Mouse (Mus musculus) forebrain, embryonic 14.5 days (tissue): ENCODE measurements around the gene Cox7a2l. TPM values are rescaled to one million over a fixed set of nuclear protein-coding genes. Genes with fewer than 3 reads are reported as not detected.

Experiments used
- ATAC-seq: fragments of 200-750 bp; cut with Nextera tagmentation; 2 replicates; pipeline ENCODE4 v1.8.0; 2017; ENCODE audit warnings: mild to moderate bottlenecking, moderate library complexity
- DNase-seq: peaks from one replicate; pipeline ENCODE4 v3.0.0-alpha.2; 2015; ENCODE audit warnings: low spot score
- H3K27ac ChIP-seq: fragments of 300-500 bp; sonication (generic); 2 replicates; pipeline ENCODE4 v1.5.1; 2014; ENCODE audit warnings: low read depth, mild to moderate bottlenecking, control low read depth, low read length, moderate library complexity
- H3K27me3 ChIP-seq: fragments of 300-500 bp; sonication (generic); replicated peaks from 2 replicates; pipeline ENCODE4 v1.6.1; 2014; ENCODE audit warnings: low read length, control low read depth, mixed read lengths; ENCODE audit not compliant: control insufficient read depth, insufficient read depth
- H3K36me3 ChIP-seq: fragments of 300-500 bp; sonication (generic); 2 replicates; pipeline ENCODE4 v1.6.1; 2014; ENCODE audit warnings: low read length, control low read depth; ENCODE audit not compliant: control insufficient read depth, insufficient read depth
- H3K4me1 ChIP-seq: fragments of 300-500 bp; sonication (generic); 2 replicates; pipeline ENCODE4 v1.6.1; 2014; ENCODE audit warnings: antibody characterized with exemption, low read length, control low read depth; ENCODE audit not compliant: control insufficient read depth, insufficient read depth
- H3K4me2 ChIP-seq: fragments of 300-500 bp; sonication (generic); 2 replicates; pipeline ENCODE4 v1.6.1; 2014; ENCODE audit warnings: mild to moderate bottlenecking, control low read depth, low read length
- H3K4me3 ChIP-seq: fragments of 300-500 bp; sonication (generic); 2 replicates; pipeline ENCODE4 v1.5.1; 2014; ENCODE audit warnings: low read depth, low read length, control low read depth
- H3K9ac ChIP-seq: fragments of 300-500 bp; sonication (generic); 2 replicates; pipeline ENCODE4 v1.6.1; 2014; ENCODE audit warnings: mild to moderate bottlenecking, low read length, control low read depth, moderate library complexity
- H3K9me3 ChIP-seq: fragments of 300-500 bp; sonication (generic); replicated peaks from 2 replicates; pipeline ENCODE4 v1.6.1; 2016; ENCODE audit warnings: low read length, control low read depth, mixed read lengths; ENCODE audit not compliant: control insufficient read depth
- WGBS: fragments of 180-500 bp; shearing (Covaris S2); extraction: QIAGEN DNeasy Blood & Tissue Kit; methylation state at CpG from one replicate; pipeline ENCODE4 v1.1.7; 2014; 5-methylcytosine and 5-hydroxymethylcytosine counted together
- polyA plus RNA-seq: library from polyadenylated mRNA; unstranded; fragments of >200 nt; fragmentation: Nextera tagmentation; extraction: Ambion mirVana; gene quantifications from 2 replicates; pipeline ENCODE4 v1.2.1, GENCODE M21; 2014

Cox7a2l gene
- polyA plus RNA-seq, 1 experiment from 2014 or later, result 231 TPM

DNA sequence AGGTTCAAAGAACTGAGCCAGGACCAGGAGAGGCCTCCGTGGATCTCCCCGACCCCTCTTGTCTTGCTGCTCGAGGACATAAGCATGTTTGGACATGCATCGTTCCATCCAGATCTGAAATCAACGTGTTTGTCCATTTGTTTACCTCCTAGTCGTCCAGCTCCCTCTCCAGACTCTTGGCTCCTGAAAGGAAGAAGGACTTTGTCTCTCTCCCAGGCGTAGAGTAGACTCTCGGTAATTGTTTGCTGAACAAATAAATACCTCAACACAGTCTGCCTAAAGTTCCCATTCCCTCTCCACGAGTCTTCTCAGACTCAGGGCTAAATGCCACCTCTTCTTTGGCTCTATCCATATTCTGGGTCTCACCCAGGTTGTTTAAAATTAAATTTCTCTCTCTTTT lies 16.0 kb upstream of the Cox7a2l start:
- Histone ChIP-seq H3K4me2 (no peak overlapping the region), H3K9ac (no peak overlapping the region), H3K4me3 (no peak overlapping the region), H3K9me3 (no peaks in the 10 kb centered on the region), H3K27ac (no peak overlapping the region), H3K36me3 (no peaks in the 10 kb centered on the region), H3K27me3 (no peaks in the 10 kb centered on the region), H3K4me1 (no peaks in the 10 kb centered on the region)
- 86% methylated on average over 9 of the region's 9 CpGs for WGBS
- ATAC-seq, result no peak
- no peak for DNase-seq

DNA sequence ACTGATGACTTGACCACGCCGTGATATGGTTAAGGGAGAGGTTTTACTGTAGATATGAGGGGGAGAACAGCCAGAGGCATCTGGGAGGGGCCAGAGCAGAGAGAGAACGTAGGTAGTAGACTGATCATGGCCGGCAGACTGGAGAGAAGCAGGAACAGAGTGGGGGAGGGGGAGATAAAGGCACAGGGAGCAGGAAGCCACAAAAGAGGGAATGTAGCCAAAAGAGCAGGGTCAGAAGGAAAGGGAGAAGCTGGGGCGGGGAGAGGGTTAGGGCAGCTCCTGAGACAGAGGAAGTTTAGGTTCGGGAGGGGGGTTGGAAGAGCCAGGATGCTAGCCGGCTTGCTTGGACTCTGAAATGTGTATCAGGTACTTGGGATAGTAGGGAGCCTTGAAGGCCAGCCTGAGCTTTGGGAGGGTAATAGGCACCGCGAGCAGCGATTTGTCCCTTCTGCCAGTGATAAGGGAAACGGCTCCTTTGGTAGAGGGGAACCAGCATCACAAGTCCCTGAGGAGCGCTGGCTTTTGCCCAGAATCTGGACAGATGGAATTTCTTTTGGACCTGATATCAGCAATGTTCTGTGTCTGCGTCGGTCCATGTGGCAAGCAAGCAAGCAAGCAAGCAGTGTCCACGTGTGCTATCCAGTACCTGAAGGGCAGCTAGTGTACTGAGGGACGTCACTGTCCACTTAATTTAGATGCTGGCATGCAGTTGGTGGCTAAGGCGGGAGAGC lies 10.7 kb upstream of the Cox7a2l start:
- H3K9ac ChIP-seq, result peak overlapping the region; percentile 35
- H3K36me3 ChIP-seq, result no peaks in the 10 kb centered on the region
- peaks cover 23% of the 10 kb centered on the region for H3K4me1 ChIP-seq
- peak overlapping the region; percentile 38; the same call in 1 of the 2 replicates for H3K4me2 ChIP-seq
- H3K27me3 ChIP-seq, result no peaks in the 10 kb centered on the region; the same call in 1 of the 2 replicates
- no peak overlapping the region for H3K4me3 ChIP-seq
- no peak overlapping the region for H3K27ac ChIP-seq
- ATAC-seq (peak; percentile 49; the same call in 1 of the 2 replicates), DNase-seq (peak; percentile 43)
- WGBS, result 25% methylated on average over 17 of the region's 17 CpGs
- H3K9me3 ChIP-seq, result no peaks in the 10 kb centered on the region

DNA sequence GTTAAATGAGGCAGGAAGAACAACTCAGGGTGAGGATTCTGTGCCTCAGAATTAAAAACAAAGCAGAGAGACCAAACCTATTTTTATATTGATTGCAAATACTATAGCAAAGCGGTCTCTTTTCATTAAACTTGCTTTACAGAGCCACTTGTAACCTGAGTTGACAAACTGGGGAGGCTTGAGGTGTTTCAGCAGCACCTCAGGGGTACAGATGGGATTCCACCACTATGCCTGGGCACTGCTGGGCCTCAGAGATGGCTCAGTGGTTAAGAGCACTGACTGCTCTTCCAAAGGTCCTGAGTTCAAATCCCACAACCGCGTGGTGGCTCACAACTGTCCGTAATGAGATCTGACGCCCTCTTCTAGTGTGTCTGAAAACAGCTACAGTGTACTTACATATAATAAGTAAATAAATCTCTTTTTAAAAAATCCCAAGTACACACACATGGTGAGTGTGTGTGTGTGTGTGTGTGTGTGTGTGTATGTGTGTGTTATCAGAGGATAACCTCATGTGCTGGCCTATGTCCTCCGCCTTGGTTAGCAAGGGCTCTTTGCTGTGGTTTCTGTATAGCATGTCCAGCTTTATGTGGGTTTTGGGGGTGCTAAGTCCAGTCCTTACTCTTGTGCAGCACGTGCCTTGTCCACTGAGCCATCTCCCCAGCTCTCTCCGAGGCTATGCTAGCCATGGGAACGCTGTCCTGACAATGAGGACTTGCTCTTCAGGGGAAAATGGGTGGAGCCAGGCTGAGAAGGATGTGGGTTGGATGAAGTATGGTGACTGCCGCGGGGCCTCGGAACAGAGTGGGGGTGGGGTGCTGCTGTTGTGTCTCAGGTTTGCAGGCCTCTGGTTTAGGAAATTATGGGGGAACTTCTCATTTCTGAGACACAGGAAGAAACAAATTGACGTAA lies 9.7 kb upstream of the Cox7a2l start:
- Histone ChIP-seq H3K9me3 (no peaks in the 10 kb centered on the region), H3K27ac (no peak overlapping the region), H3K4me1 (peaks cover 23% of the 10 kb centered on the region), H3K36me3 (no peaks in the 10 kb centered on the region), H3K9ac (peak overlapping the region; percentile 35; the same call in 1 of the 2 replicates), H3K4me3 (no peak overlapping the region), H3K4me2 (peak overlapping the region; percentile 38; the same call in 1 of the 2 replicates), H3K27me3 (no peaks in the 10 kb centered on the region; the same call in 1 of the 2 replicates)
- WGBS, result 21% methylated on average over 13 of the region's 13 CpGs
- ATAC-seq (peak; percentile 72), DNase-seq (peak; percentile 65)

GRCm38 (mm10) chr17:83526091-83526561 lies 9.0 kb upstream of the Cox7a2l start:
- H3K9ac ChIP-seq, result no peak overlapping the region
- ATAC-seq (peak; percentile 27; the same call in 1 of the 2 replicates), DNase-seq (peak; percentile 39)
- 3% methylated on average over 5 of the region's 5 CpGs for WGBS
- no peak overlapping the region for H3K4me3 ChIP-seq
- H3K9me3 ChIP-seq, result no peaks in the 10 kb centered on the region
- no peaks in the 10 kb centered on the region; the same call in 1 of the 2 replicates for H3K27me3 ChIP-seq
- H3K27ac ChIP-seq, result 0 out of 2 replicates have a peak overlapping the region, but pooled peaks have one; percentile 44
- H3K4me2 ChIP-seq, result peak overlapping the region; percentile 18; the same call in 1 of the 2 replicates
- H3K4me1 ChIP-seq, result peaks cover 23% of the 10 kb centered on the region
- no peaks in the 10 kb centered on the region for H3K36me3 ChIP-seq

DNA sequence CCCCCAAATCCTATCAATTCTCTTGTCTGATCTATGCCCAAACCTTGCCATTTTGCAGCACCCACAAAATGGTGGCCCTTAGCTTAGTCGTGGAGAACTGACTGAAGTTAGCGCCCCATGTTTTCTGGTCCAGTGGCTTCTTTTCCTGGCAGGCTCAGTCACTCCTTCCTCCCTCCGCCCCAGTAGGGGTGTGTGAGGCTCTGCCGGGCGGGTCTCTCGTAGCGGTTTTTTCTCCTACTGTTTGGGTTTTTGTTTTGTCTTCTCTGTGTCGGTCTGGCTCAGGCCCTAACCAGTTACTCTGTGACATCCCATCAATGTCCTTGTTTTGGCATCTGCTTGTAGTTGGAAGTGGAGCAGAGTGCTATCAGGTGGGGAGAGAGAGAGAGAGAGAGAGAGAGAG lies 8.5 kb upstream of the Cox7a2l start:
- ATAC-seq, result peak; percentile 29; the same call in 1 of the 2 replicates
- Histone ChIP-seq H3K9ac (no peak overlapping the region), H3K27ac (no peak overlapping the region)

GRCm38 (mm10) chr17:83524753-83525152 lies 7.6 kb upstream of the Cox7a2l start:
- no peak for ATAC-seq
- Histone ChIP-seq H3K36me3 (no peaks in the 10 kb centered on the region), H3K27me3 (no peaks in the 10 kb centered on the region; the same call in 1 of the 2 replicates), H3K4me2 (no peak overlapping the region), H3K27ac (no peak overlapping the region), H3K4me3 (no peak overlapping the region), H3K4me1 (peaks cover 23% of the 10 kb centered on the region), H3K9ac (no peak overlapping the region), H3K9me3 (no peaks in the 10 kb centered on the region)
- WGBS, result 36% methylated on average over 7 of the region's 7 CpGs
- DNase-seq, result no peak

More for the DNA sequence above, 8.5 kb upstream of the Cox7a2l start:
- H3K4me3 ChIP-seq, result no peak overlapping the region
- DNase-seq, result peak; percentile 43
- H3K4me2 ChIP-seq, result peak overlapping the region; percentile 18; the same call in 1 of the 2 replicates
- H3K4me1 ChIP-seq, result peaks cover 23% of the 10 kb centered on the region
- H3K27me3 ChIP-seq, result no peaks in the 10 kb centered on the region; the same call in 1 of the 2 replicates
- no peaks in the 10 kb centered on the region for H3K9me3 ChIP-seq
- 3% methylated on average over 8 of the region's 8 CpGs for WGBS
- H3K36me3 ChIP-seq, result no peaks in the 10 kb centered on the region

DNA sequence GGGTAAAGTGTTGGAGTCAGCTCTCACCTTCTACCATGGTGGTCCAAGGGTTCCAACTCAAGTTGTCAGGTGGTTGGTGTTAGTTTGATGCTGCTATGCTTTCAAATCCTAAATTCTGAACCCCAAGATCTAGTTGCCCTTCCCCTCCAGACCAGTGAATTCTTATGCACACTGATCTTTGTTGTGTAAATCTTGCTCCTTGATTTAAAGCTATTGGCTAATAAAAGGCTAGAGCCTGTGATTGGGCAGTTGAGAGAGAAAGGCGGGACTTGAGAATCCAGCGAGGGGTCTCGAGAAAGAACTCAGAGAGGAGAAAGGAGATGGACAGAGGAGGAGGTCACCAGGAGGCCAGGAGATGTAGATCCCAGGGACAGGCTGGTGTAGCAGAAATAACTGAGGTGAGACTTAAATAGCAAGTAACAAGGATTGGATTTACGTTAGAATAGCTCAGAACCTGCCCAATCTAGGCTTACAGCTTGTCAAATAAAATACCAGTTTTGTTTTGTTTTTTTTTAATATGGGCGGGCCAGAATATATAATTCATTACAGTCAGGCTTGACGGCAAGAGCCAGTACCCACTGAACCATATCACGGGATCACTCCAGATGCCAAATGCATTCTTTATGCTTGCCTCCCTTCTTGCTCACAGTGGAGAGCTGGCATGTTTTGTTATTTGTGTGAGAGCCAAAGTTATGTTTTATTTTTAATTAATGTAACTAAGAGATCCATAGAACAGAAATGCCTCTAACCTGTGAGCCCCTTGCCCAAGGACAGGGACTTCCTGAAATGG lies 5.7 kb upstream of the Cox7a2l start:
- Histone ChIP-seq H3K36me3 (no peaks in the 10 kb centered on the region), H3K9ac (no peak overlapping the region), H3K4me3 (no peak overlapping the region), H3K4me1 (peaks cover 22% of the 10 kb centered on the region), H3K27ac (no peak overlapping the region), H3K9me3 (no peaks in the 10 kb centered on the region), H3K27me3 (no peaks in the 10 kb centered on the region; the same call in 1 of the 2 replicates), H3K4me2 (no peak overlapping the region)
- no peak for DNase-seq
- WGBS, result 67% methylated on average over 7 of the region's 7 CpGs
- ATAC-seq, result no peak

DNA sequence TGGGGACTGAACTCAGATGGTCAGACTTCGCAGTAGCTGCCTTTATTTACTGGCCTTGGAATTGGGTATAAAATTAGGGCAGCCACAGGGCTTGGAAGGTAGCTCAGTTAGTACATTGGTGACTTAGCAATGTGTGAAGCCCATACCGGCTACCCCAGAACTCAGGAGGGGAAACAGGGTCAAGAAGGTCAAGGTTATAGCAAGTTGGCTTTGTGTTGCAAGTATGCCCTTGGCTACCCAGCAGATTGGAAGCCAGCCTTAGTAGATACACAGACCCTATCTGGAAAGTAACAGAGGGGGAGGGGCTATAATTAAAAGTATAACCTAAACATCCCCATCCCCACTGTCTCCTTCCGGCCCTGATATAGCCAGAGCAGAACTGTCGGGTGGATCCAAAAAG lies 4.8 kb upstream of the Cox7a2l start:
- Histone ChIP-seq H3K36me3 (no peaks in the 10 kb centered on the region), H3K9ac (no peak overlapping the region), H3K4me3 (no peak overlapping the region), H3K27me3 (no peaks in the 10 kb centered on the region; the same call in 1 of the 2 replicates), H3K9me3 (no peaks in the 10 kb centered on the region), H3K4me1 (peaks cover 15% of the 10 kb centered on the region), H3K27ac (no peak overlapping the region), H3K4me2 (no peak overlapping the region)
- ATAC-seq (no peak), DNase-seq (no peak)
- 92% methylated on average over 4 of the region's 4 CpGs for WGBS
